Mouse (Mus musculus): ENCODE measurements around the gene Mllt1. TPM values are rescaled to one million over a fixed set of nuclear protein-coding genes. Genes with fewer than 3 reads are reported as not detected.
"Not testable (repeated sequence)": the region's sequence is repeated elsewhere in the genome, so short reads cannot be mapped to it uniquely, and the experiment has no call there.

Mllt1 gene
- polyA plus RNA-seq, 1 experiment from 2014 or later, result 32.2 TPM

- Histone ChIP-seq H3K4me1 (replicated peaks; ENCODE audit: control insufficient read depth, insufficient read depth, low read length) (peaks cover 5% of the 10 kb centered on the region; the same call in 1 of the 2 replicates), H3K9me3 (ENCODE audit: control insufficient read depth, low read length) (no peaks in the 10 kb centered on the region), H3K4me2 (replicated peaks; ENCODE audit: low read depth, low read length) (no peak overlapping the region), H3K36me3 (ENCODE audit: control insufficient read depth, insufficient read depth, low read length) (peaks cover 5% of the 10 kb centered on the region; the same call in 1 of the 2 replicates), H3K4me3 (ENCODE audit: low read depth, low read length) (no peak overlapping the region), H3K27me3 (ENCODE audit: control insufficient read depth, insufficient read depth, low read length) (no peaks in the 10 kb centered on the region), H3K27ac (ENCODE audit: low read depth, low read length) (no peak overlapping the region), H3K9ac (ENCODE audit: low read depth, low read length) (no peak overlapping the region)
- DNase-seq (ENCODE audit: low spot score) (no peak), ATAC-seq (ENCODE audit: low FRiP score) (no peak)
Measured at GRCm38 (mm10) chr17:56929101-56929500, 6.1 kb downstream of the Mllt1 start.

GRCm38 (mm10) chr17:56925998-56926397 lies 9.2 kb downstream of the Mllt1 start:
- H3K4me1 ChIP-seq (replicated peaks; ENCODE audit: control insufficient read depth, insufficient read depth, low read length), result no peaks in the 10 kb centered on the region
- H3K9me3 ChIP-seq (ENCODE audit: control insufficient read depth, low read length), result no peaks in the 10 kb centered on the region
- peaks cover 5% of the 10 kb centered on the region; the same call in 1 of the 2 replicates for H3K36me3 ChIP-seq (ENCODE audit: control insufficient read depth, insufficient read depth, low read length)
- WGBS, result 97% methylated on average over 2 of the region's 2 CpGs
- no peak for ATAC-seq (ENCODE audit: low FRiP score)
- H3K9ac ChIP-seq (ENCODE audit: low read depth, low read length), result no peak overlapping the region
- H3K27ac ChIP-seq (ENCODE audit: low read depth, low read length), result no peak overlapping the region
- H3K4me2 ChIP-seq (replicated peaks; ENCODE audit: low read depth, low read length), result no peak overlapping the region
- H3K27me3 ChIP-seq (ENCODE audit: control insufficient read depth, insufficient read depth, low read length), result no peaks in the 10 kb centered on the region
- no peak overlapping the region for H3K4me3 ChIP-seq (ENCODE audit: low read depth, low read length)
- no peak for DNase-seq (ENCODE audit: low spot score)

GRCm38 (mm10) chr17:56919725-56920124 lies 15.5 kb downstream of the Mllt1 start:
- H3K4me2 ChIP-seq (replicated peaks; ENCODE audit: low read depth, low read length), result no peak overlapping the region
- H3K9me3 ChIP-seq (ENCODE audit: control insufficient read depth, low read length), result no peaks in the 10 kb centered on the region
- no peak overlapping the region for H3K4me3 ChIP-seq (ENCODE audit: low read depth, low read length)
- no peaks in the 10 kb centered on the region for H3K4me1 ChIP-seq (replicated peaks; ENCODE audit: control insufficient read depth, insufficient read depth, low read length)
- no peaks in the 10 kb centered on the region for H3K27me3 ChIP-seq (ENCODE audit: control insufficient read depth, insufficient read depth, low read length)
- ATAC-seq (ENCODE audit: low FRiP score), result no peak
- 97% methylated on average over 3 of the region's 3 CpGs for WGBS
- no peak overlapping the region for H3K27ac ChIP-seq (ENCODE audit: low read depth, low read length)
- DNase-seq (ENCODE audit: low spot score), result no peak
- H3K36me3 ChIP-seq (ENCODE audit: control insufficient read depth, insufficient read depth, low read length), result no peaks in the 10 kb centered on the region; the same call in 1 of the 2 replicates
- H3K9ac ChIP-seq (ENCODE audit: low read depth, low read length), result no peak overlapping the region

GRCm38 (mm10) chr17:56917166-56917565 lies 18.0 kb downstream of the Mllt1 start:
- DNase-seq (ENCODE audit: low spot score), result no peak
- WGBS, result 96% methylated on average over 2 of the region's 2 CpGs
- ATAC-seq (ENCODE audit: low FRiP score), result no peak
- Histone ChIP-seq H3K4me3 (ENCODE audit: low read depth, low read length) (no peak overlapping the region), H3K27ac (ENCODE audit: low read depth, low read length) (no peak overlapping the region), H3K4me2 (replicated peaks; ENCODE audit: low read depth, low read length) (no peak overlapping the region), H3K9ac (ENCODE audit: low read depth, low read length) (no peak overlapping the region), H3K4me1 (replicated peaks; ENCODE audit: control insufficient read depth, insufficient read depth, low read length) (no peaks in the 10 kb centered on the region), H3K36me3 (ENCODE audit: control insufficient read depth, insufficient read depth, low read length) (peaks cover 4% of the 10 kb centered on the region), H3K9me3 (ENCODE audit: control insufficient read depth, low read length) (no peaks in the 10 kb centered on the region), H3K27me3 (ENCODE audit: control insufficient read depth, insufficient read depth, low read length) (no peaks in the 10 kb centered on the region)

GRCm38 (mm10) chr17:56913444-56913843 lies 21.8 kb downstream of the Mllt1 start:
- Histone ChIP-seq H3K9me3 (ENCODE audit: control insufficient read depth, low read length) (no peaks in the 10 kb centered on the region), H3K36me3 (ENCODE audit: control insufficient read depth, insufficient read depth, low read length) (peaks cover 10% of the 10 kb centered on the region; the same call in 1 of the 2 replicates), H3K27ac (ENCODE audit: low read depth, low read length) (no peak overlapping the region), H3K9ac (ENCODE audit: low read depth, low read length) (no peak overlapping the region), H3K4me3 (ENCODE audit: low read depth, low read length) (no peak overlapping the region), H3K27me3 (ENCODE audit: control insufficient read depth, insufficient read depth, low read length) (no peaks in the 10 kb centered on the region), H3K4me1 (replicated peaks; ENCODE audit: control insufficient read depth, insufficient read depth, low read length) (no peaks in the 10 kb centered on the region), H3K4me2 (replicated peaks; ENCODE audit: low read depth, low read length) (no peak overlapping the region)
- DNase-seq (ENCODE audit: low spot score), result no peak
- ATAC-seq (ENCODE audit: low FRiP score), result no peak

- H3K27me3 ChIP-seq (ENCODE audit: control insufficient read depth, insufficient read depth, low read length), result no peaks in the 10 kb centered on the region
- DNase-seq (ENCODE audit: low spot score), result no peak
- H3K4me2 ChIP-seq (replicated peaks; ENCODE audit: low read depth, low read length), result no peak overlapping the region
- H3K9ac ChIP-seq (ENCODE audit: low read depth, low read length), result no peak overlapping the region
- peaks cover 10% of the 10 kb centered on the region; the same call in 1 of the 2 replicates for H3K36me3 ChIP-seq (ENCODE audit: control insufficient read depth, insufficient read depth, low read length)
- no peak overlapping the region for H3K27ac ChIP-seq (ENCODE audit: low read depth, low read length)
- no peak for ATAC-seq (ENCODE audit: low FRiP score)
- H3K4me3 ChIP-seq (ENCODE audit: low read depth, low read length), result no peak overlapping the region
- WGBS, result 90% methylated on average over 3 of the region's 3 CpGs
- H3K9me3 ChIP-seq (ENCODE audit: control insufficient read depth, low read length), result no peaks in the 10 kb centered on the region
- no peaks in the 10 kb centered on the region for H3K4me1 ChIP-seq (replicated peaks; ENCODE audit: control insufficient read depth, insufficient read depth, low read length)
Measured at GRCm38 (mm10) chr17:56913023-56913422, 22.2 kb downstream of the Mllt1 start.

- not testable (repeated sequence) for H3K4me2 ChIP-seq (replicated peaks; ENCODE audit: low read depth, low read length); H3K4me3 ChIP-seq (ENCODE audit: low read depth, low read length); H3K4me1 ChIP-seq (replicated peaks; ENCODE audit: control insufficient read depth, insufficient read depth, low read length); H3K27ac ChIP-seq (ENCODE audit: low read depth, low read length); H3K9me3 ChIP-seq (ENCODE audit: control insufficient read depth, low read length); ATAC-seq (ENCODE audit: low FRiP score); DNase-seq (ENCODE audit: low spot score); H3K27me3 ChIP-seq (ENCODE audit: control insufficient read depth, insufficient read depth, low read length); H3K9ac ChIP-seq (ENCODE audit: low read depth, low read length)
- WGBS, result 92% methylated on average over 2 of the region's 2 CpGs
- H3K36me3 ChIP-seq (ENCODE audit: control insufficient read depth, insufficient read depth, low read length), result peaks cover 15% of the 10 kb centered on the region
Measured at GRCm38 (mm10) chr17:56909764-56910163, 25.5 kb downstream of the Mllt1 start.

- Histone ChIP-seq H3K4me1 (replicated peaks; ENCODE audit: control insufficient read depth, insufficient read depth, low read length) (no peaks in the 10 kb centered on the region), H3K4me3 (ENCODE audit: low read depth, low read length) (no peak overlapping the region), H3K4me2 (replicated peaks; ENCODE audit: low read depth, low read length) (no peak overlapping the region), H3K9ac (ENCODE audit: low read depth, low read length) (no peak overlapping the region), H3K9me3 (ENCODE audit: control insufficient read depth, low read length) (no peaks in the 10 kb centered on the region), H3K27ac (ENCODE audit: low read depth, low read length) (no peak overlapping the region), H3K27me3 (ENCODE audit: control insufficient read depth, insufficient read depth, low read length) (no peaks in the 10 kb centered on the region), H3K36me3 (ENCODE audit: control insufficient read depth, insufficient read depth, low read length) (peaks cover 15% of the 10 kb centered on the region)
- ATAC-seq (ENCODE audit: low FRiP score), result no peak
- no peak for DNase-seq (ENCODE audit: low spot score)
- 89% methylated on average over 9 of the region's 9 CpGs for WGBS
Measured at GRCm38 (mm10) chr17:56907887-56908286, 27.3 kb downstream of the Mllt1 start.

GRCm38 (mm10) chr17:56907096-56907495 lies 28.1 kb downstream of the Mllt1 start:
- no peaks in the 10 kb centered on the region for H3K4me1 ChIP-seq (replicated peaks; ENCODE audit: control insufficient read depth, insufficient read depth, low read length)
- no peak overlapping the region for H3K4me3 ChIP-seq (ENCODE audit: low read depth, low read length)
- peaks cover 14% of the 10 kb centered on the region for H3K36me3 ChIP-seq (ENCODE audit: control insufficient read depth, insufficient read depth, low read length)
- DNase-seq (ENCODE audit: low spot score) (no peak), ATAC-seq (ENCODE audit: low FRiP score) (no peak)
- 90% methylated on average over 5 of the region's 5 CpGs for whole genome bisulfite sequencing
- no peak overlapping the region for H3K9ac ChIP-seq (ENCODE audit: low read depth, low read length)
- no peaks in the 10 kb centered on the region for H3K9me3 ChIP-seq (ENCODE audit: control insufficient read depth, low read length)
- H3K4me2 ChIP-seq (replicated peaks; ENCODE audit: low read depth, low read length), result no peak overlapping the region
- no peak overlapping the region for H3K27ac ChIP-seq (ENCODE audit: low read depth, low read length)
- H3K27me3 ChIP-seq (ENCODE audit: control insufficient read depth, insufficient read depth, low read length), result no peaks in the 10 kb centered on the region
